Mouse (Mus musculus): ENCODE results near the gene Fam206a. TPM values are rescaled to one million over a fixed set of nuclear protein-coding genes. Genes with fewer than 3 reads are reported as not detected.

Fam206a gene
- total and polyA plus RNA-seq, 3 experiments: 7.7 to 50.6 (median 8.1) TPM

GRCm38 (mm10) chr4:56771065-56771464 lies 31.1 kb upstream of the Fam206a start:
- Histone ChIP-seq H3K4me3 (ENCODE audit: low read depth, low read length) (no peak overlapping the region), H3K27me3 (ENCODE audit: insufficient read depth, low read length) (no peaks in the 10 kb centered on the region), H3K4me1 (ENCODE audit: insufficient read depth, low read depth, low read length) (no peaks in the 10 kb centered on the region; the same call in 1 of the 2 replicates), H3K9me3 (replicated peaks) (no peaks in the 10 kb centered on the region), H3K36me3 (replicated peaks) (peaks cover 95% of the 10 kb centered on the region)
- no peak for TF ChIP-seq GATA2 (IDR thresholded peaks at IDR 0.05; ENCODE audit: borderline replicate concordance, low read depth, low read length)
- no peak for TF ChIP-seq POLR2AphosphoS5 (IDR thresholded peaks at IDR 0.05; ENCODE audit: insufficient replicate concordance, low read depth, low read length)
- no peak for TF ChIP-seq GATA1 (IDR thresholded peaks at IDR 0.05; ENCODE audit: borderline replicate concordance, low read length)
- no peak for TF ChIP-seq CTCF (IDR thresholded peaks at IDR 0.05; ENCODE audit: low read depth, low read length)
- no peak for TF ChIP-seq TAL1 (conservative IDR thresholded peaks at IDR 0.05; ENCODE audit: low read depth, low read length)
- ATAC-seq (ENCODE audit: extremely low read depth, insufficient number of reproducible peaks, low FRiP score, poor library complexity, severe bottlenecking): no peak
- DNase-seq (ENCODE audit: low spot score): no peak

- H3K4me1 ChIP-seq (ENCODE audit: insufficient read depth, low read depth, low read length): no peaks in the 10 kb centered on the region
- no peaks in the 10 kb centered on the region for H3K9me3 ChIP-seq (replicated peaks)
- ATAC-seq (ENCODE audit: extremely low read depth, insufficient number of reproducible peaks, low FRiP score, poor library complexity, severe bottlenecking) (peak; percentile 45), DNase-seq (ENCODE audit: low spot score) (no peak)
- no peak for TF ChIP-seq TAL1 (conservative IDR thresholded peaks at IDR 0.05; ENCODE audit: low read depth, low read length)
- TF ChIP-seq CTCF (IDR thresholded peaks at IDR 0.05; ENCODE audit: low read depth, low read length): no peak
- no peak for TF ChIP-seq GATA1 (IDR thresholded peaks at IDR 0.05; ENCODE audit: borderline replicate concordance, low read length)
- TF ChIP-seq POLR2AphosphoS5 (IDR thresholded peaks at IDR 0.05; ENCODE audit: insufficient replicate concordance, low read depth, low read length): no peak
- TF ChIP-seq GATA2 (IDR thresholded peaks at IDR 0.05; ENCODE audit: borderline replicate concordance, low read depth, low read length): no peak
- peaks cover 93% of the 10 kb centered on the region for H3K36me3 ChIP-seq (replicated peaks)
- H3K27me3 ChIP-seq (ENCODE audit: insufficient read depth, low read length): no peaks in the 10 kb centered on the region
- H3K4me3 ChIP-seq (ENCODE audit: low read depth, low read length): no peak overlapping the region
Observed at GRCm38 (mm10) chr4:56791373-56791772, 10.8 kb upstream of the Fam206a start.

GRCm38 (mm10) chr4:56802669-56803150 lies 565 bp downstream of the Fam206a start:
- TF ChIP-seq GATA2 (IDR thresholded peaks at IDR 0.05; ENCODE audit: borderline replicate concordance, low read depth, low read length) (no peak), CTCF (IDR thresholded peaks at IDR 0.05; ENCODE audit: low read depth, low read length) (no peak), TAL1 (conservative IDR thresholded peaks at IDR 0.05; ENCODE audit: low read depth, low read length) (no peak), GATA1 (IDR thresholded peaks at IDR 0.05; ENCODE audit: borderline replicate concordance, low read length) (no peak), POLR2AphosphoS5 (IDR thresholded peaks at IDR 0.05; ENCODE audit: insufficient replicate concordance, low read depth, low read length) (no peak)
- Histone ChIP-seq H3K36me3 (replicated peaks) (peaks cover 70% of the 10 kb centered on the region), H3K9me3 (replicated peaks) (no peaks in the 10 kb centered on the region), H3K4me1 (ENCODE audit: insufficient read depth, low read depth, low read length) (peaks cover 23% of the 10 kb centered on the region), H3K27me3 (ENCODE audit: insufficient read depth, low read length) (no peaks in the 10 kb centered on the region), H3K4me3 (ENCODE audit: low read depth, low read length) (peak overlapping the region; percentile 97)
- no peak for ATAC-seq (ENCODE audit: extremely low read depth, insufficient number of reproducible peaks, low FRiP score, poor library complexity, severe bottlenecking)
- no peak for DNase-seq (ENCODE audit: low spot score)

DNA sequence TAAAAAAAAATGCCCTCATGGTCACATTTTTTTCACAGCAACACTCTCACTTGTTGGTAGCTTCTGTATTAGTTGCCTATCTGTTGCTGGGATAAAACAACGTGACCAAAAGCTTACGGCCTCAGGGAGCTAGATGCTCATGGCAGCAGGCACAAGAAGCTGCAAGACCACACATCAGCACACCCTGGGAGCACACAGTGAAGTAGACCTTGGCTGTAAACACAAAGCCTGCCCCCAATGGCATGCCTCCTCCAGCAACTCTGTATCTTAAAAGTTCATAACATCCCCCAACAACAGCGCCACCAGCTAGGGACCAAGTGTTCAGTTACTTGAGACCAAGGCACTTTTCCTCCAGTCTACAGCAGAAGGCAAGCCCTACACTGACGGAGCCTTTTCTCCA lies 6.9 kb downstream of the Fam206a start:
- peaks cover 68% of the 10 kb centered on the region for H3K36me3 ChIP-seq (replicated peaks)
- no peak overlapping the region for H3K4me3 ChIP-seq (ENCODE audit: low read depth, low read length)
- H3K4me1 ChIP-seq (ENCODE audit: insufficient read depth, low read depth, low read length): peaks cover 10% of the 10 kb centered on the region; the same call in 1 of the 2 replicates
- no peaks in the 10 kb centered on the region for H3K27me3 ChIP-seq (ENCODE audit: insufficient read depth, low read length)
- TF ChIP-seq TAL1 (conservative IDR thresholded peaks at IDR 0.05; ENCODE audit: low read depth, low read length) (no peak), GATA1 (IDR thresholded peaks at IDR 0.05; ENCODE audit: borderline replicate concordance, low read length) (no peak), POLR2AphosphoS5 (IDR thresholded peaks at IDR 0.05; ENCODE audit: insufficient replicate concordance, low read depth, low read length) (no peak), GATA2 (IDR thresholded peaks at IDR 0.05; ENCODE audit: borderline replicate concordance, low read depth, low read length) (no peak), CTCF (IDR thresholded peaks at IDR 0.05; ENCODE audit: low read depth, low read length) (no peak)
- H3K9me3 ChIP-seq (replicated peaks): no peaks in the 10 kb centered on the region
- no peak for ATAC-seq (ENCODE audit: extremely low read depth, insufficient number of reproducible peaks, low FRiP score, poor library complexity, severe bottlenecking)
- no peak for DNase-seq (ENCODE audit: low spot score)

DNA sequence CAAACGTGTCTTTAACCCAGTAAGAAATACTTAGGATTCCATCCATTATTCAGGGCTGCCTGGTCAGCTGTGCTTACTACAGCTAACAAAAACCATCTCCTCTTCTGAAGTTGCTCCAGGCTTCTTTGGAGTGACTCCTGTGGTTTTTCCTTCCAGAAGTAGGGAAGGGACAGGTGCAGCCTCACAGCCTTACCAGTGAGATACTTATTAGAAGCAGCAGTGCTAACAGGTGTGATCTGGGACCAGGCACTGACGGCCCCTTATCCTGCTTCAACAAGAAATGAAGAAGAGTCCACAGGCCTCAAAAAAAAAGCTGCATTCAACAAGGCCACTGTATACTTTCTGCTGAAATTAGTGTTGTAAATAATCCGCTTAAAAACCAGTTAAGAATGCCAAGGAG lies 9.5 kb downstream of the Fam206a start:
- H3K27me3 ChIP-seq (ENCODE audit: insufficient read depth, low read length): no peaks in the 10 kb centered on the region
- H3K36me3 ChIP-seq (replicated peaks): peaks cover 52% of the 10 kb centered on the region
- no peak overlapping the region for H3K4me3 ChIP-seq (ENCODE audit: low read depth, low read length)
- H3K4me1 ChIP-seq (ENCODE audit: insufficient read depth, low read depth, low read length): peaks cover 10% of the 10 kb centered on the region; the same call in 1 of the 2 replicates
- TF ChIP-seq POLR2AphosphoS5 (IDR thresholded peaks at IDR 0.05; ENCODE audit: insufficient replicate concordance, low read depth, low read length) (no peak), CTCF (IDR thresholded peaks at IDR 0.05; ENCODE audit: low read depth, low read length) (no peak), GATA1 (IDR thresholded peaks at IDR 0.05; ENCODE audit: borderline replicate concordance, low read length) (no peak), GATA2 (IDR thresholded peaks at IDR 0.05; ENCODE audit: borderline replicate concordance, low read depth, low read length) (no peak)
- no peaks in the 10 kb centered on the region for H3K9me3 ChIP-seq (replicated peaks)
- ATAC-seq (ENCODE audit: extremely low read depth, insufficient number of reproducible peaks, low FRiP score, poor library complexity, severe bottlenecking): no peak
- DNase-seq (ENCODE audit: low spot score): no peak

GRCm38 (mm10) chr4:56812096-56812495 lies 10.0 kb downstream of the Fam206a start:
- H3K36me3 ChIP-seq (replicated peaks): peaks cover 47% of the 10 kb centered on the region
- no peaks in the 10 kb centered on the region for H3K9me3 ChIP-seq (replicated peaks)
- no peak for TF ChIP-seq GATA1 (IDR thresholded peaks at IDR 0.05; ENCODE audit: borderline replicate concordance, low read length)
- TF ChIP-seq CTCF (IDR thresholded peaks at IDR 0.05; ENCODE audit: low read depth, low read length): no peak
- TF ChIP-seq POLR2AphosphoS5 (IDR thresholded peaks at IDR 0.05; ENCODE audit: insufficient replicate concordance, low read depth, low read length): no peak
- no peak for TF ChIP-seq GATA2 (IDR thresholded peaks at IDR 0.05; ENCODE audit: borderline replicate concordance, low read depth, low read length)
- TF ChIP-seq TAL1 (conservative IDR thresholded peaks at IDR 0.05; ENCODE audit: low read depth, low read length): no peak
- no peaks in the 10 kb centered on the region for H3K27me3 ChIP-seq (ENCODE audit: insufficient read depth, low read length)
- ATAC-seq (ENCODE audit: extremely low read depth, insufficient number of reproducible peaks, low FRiP score, poor library complexity, severe bottlenecking) (no peak), DNase-seq (ENCODE audit: low spot score) (no peak)
- no peak overlapping the region for H3K4me3 ChIP-seq (ENCODE audit: low read depth, low read length)
- peaks cover 10% of the 10 kb centered on the region; the same call in 1 of the 2 replicates for H3K4me1 ChIP-seq (ENCODE audit: insufficient read depth, low read depth, low read length)
